ENCODE assay signal across 8 mouse cellular contexts in the genomic region with DNA sequence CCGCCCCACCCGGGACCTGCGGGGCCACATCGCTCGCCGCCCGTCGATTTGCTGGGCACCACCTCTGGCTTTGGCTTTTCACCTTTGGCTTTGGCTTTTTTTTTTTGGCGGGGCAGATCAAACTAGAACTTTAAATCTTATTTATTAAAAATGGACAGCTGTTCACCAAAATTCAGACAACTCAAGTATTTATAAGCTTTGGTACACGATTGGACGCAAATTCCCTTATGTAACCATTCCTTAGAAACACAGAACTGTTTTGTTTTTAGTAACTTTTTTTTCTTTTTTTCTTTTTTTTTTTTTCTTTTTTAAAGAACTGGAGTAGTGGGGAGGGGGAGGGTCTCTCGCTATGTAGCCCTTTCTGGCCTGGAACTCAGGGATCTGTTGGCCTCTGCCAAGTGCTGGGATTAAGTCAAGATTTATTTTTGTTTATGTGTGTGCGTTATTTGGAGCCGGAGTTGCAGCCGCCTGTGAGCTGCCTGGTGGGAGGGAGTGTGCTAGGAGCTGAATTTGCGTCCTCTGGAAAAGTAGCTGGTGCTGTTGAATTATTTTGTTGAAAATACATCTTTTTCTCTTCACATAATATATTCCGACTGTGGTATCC. TPM values are rescaled to one million over a fixed set of nuclear protein-coding genes. Genes with fewer than 3 reads are reported as not detected.
DNase-seq lines count a peak whose midpoint lies in the region; ATAC-seq and TF ChIP-seq lines count a peak whose summit lies in the region.

No protein-coding gene starts in this region.

- peak overlapping the region; percentile 94 for H3K4me3 ChIP-seq in layer of hippocampus, adult 2 months
- H3K4me3 ChIP-seq in brown adipose tissue, adult 24 weeks (ENCODE audit: insufficient read depth, low read depth, low read length) = peak overlapping the region; percentile 99
- peak overlapping the region; percentile 70 for H3K4me3 ChIP-seq in kidney, embryonic 16.5 days (ENCODE audit: low read length)
- H3K4me3 ChIP-seq in midbrain, postnatal 0 days (ENCODE audit: low read depth, low read length) = peak overlapping the region; percentile 86

- ATAC-seq in kidney, embryonic 16.5 days (ENCODE audit: low FRiP score, low TSS enrichment) = no peak
- ATAC-seq in midbrain, postnatal 0 days (ENCODE audit: low FRiP score) = no peak

- H3K9me3 ChIP-seq in kidney, embryonic 16.5 days (ENCODE audit: low read length) = no peaks in the 10 kb centered on the region
- H3K9me3 ChIP-seq in midbrain, postnatal 0 days (ENCODE audit: low read length) = no peaks in the 10 kb centered on the region

- no peaks in the 10 kb centered on the region for H3K4me1 ChIP-seq in brown adipose tissue, adult 24 weeks (ENCODE audit: control insufficient read depth, insufficient read depth, insufficient read length, low read length)
- peaks cover 7% of the 10 kb centered on the region; the same call in 1 of the 2 replicates for H3K4me1 ChIP-seq in kidney, embryonic 16.5 days (ENCODE audit: insufficient read depth, low read length)
- H3K4me1 ChIP-seq in midbrain, postnatal 0 days (ENCODE audit: insufficient read depth, low read length) = 0 out of 2 replicates have a peak, but pooled peaks cover 4% of the 10 kb centered on the region

- H3K27me3 ChIP-seq in kidney, embryonic 16.5 days (ENCODE audit: insufficient read depth, low read length) = no peaks in the 10 kb centered on the region
- no peaks in the 10 kb centered on the region for H3K27me3 ChIP-seq in midbrain, postnatal 0 days (ENCODE audit: insufficient read depth, low read length)

- no peaks in the 10 kb centered on the region for H3K36me3 ChIP-seq in kidney, embryonic 16.5 days (ENCODE audit: insufficient read depth, low read length)
- no peaks in the 10 kb centered on the region for H3K36me3 ChIP-seq in midbrain, postnatal 0 days (ENCODE audit: insufficient read depth, low read length)

- H3K9ac ChIP-seq in kidney, embryonic 16.5 days (replicated peaks; ENCODE audit: low read length) = peak overlapping the region; percentile 67
- H3K9ac ChIP-seq in midbrain, postnatal 0 days (replicated peaks; ENCODE audit: low read length, poor library complexity, severe bottlenecking) = peak overlapping the region; percentile 70

- TF ChIP-seq CTCF in layer of hippocampus, adult 2 months (conservative IDR thresholded peaks at IDR 0.05) = no peak
- TF ChIP-seq CTCF in midbrain, postnatal 0 days (IDR thresholded peaks at IDR 0.05) = no peak

- DNase-seq in layer of hippocampus, adult 2 months (ENCODE audit: low spot score in 2 of 2) = no peak
- no peak for DNase-seq in layer of hippocampus, adult 9-11 months
- DNase-seq in gastrocnemius, postnatal 14 days = peak; percentile 9
- peak; percentile 3 for DNase-seq in midbrain, postnatal 0 days (ENCODE audit: low spot score)
- DNase-seq in frontal cortex, postnatal 14 days (ENCODE audit: low spot score in 2 of 2) = no peak
- no peak for DNase-seq in Muller cell, postnatal 12 days (ENCODE audit: inconsistent ontology term)

- H3K27ac ChIP-seq in layer of hippocampus, adult 2 months = peak overlapping the region; percentile 91
- no peak overlapping the region for H3K27ac ChIP-seq in brown adipose tissue, adult 24 weeks (replicated peaks; ENCODE audit: low read depth, low read length)
- peak overlapping the region; percentile 78 for H3K27ac ChIP-seq in kidney, embryonic 16.5 days (ENCODE audit: low read length)
- H3K27ac ChIP-seq in midbrain, postnatal 0 days (ENCODE audit: low read depth, low read length) = peak overlapping the region; percentile 57; the same call in 1 of the 2 replicates

- H3K4me2 ChIP-seq in kidney, embryonic 16.5 days (replicated peaks; ENCODE audit: low read depth, low read length) = peak overlapping the region; percentile 60
- H3K4me2 ChIP-seq in midbrain, postnatal 0 days (ENCODE audit: low read depth, low read length, poor library complexity, severe bottlenecking) = peak overlapping the region; percentile 61

- WGBS in kidney, embryonic 16.5 days = 4% methylated on average over 17 of the region's 17 CpGs
- 5% methylated on average over 17 of the region's 17 CpGs for WGBS in midbrain, postnatal 0 days

- intact Hi-C loops in gastrocnemius, postnatal 14 days (cut with DNase I; ENCODE audit: low total_unique reads) = loop anchor here (10.0 kb wide), 1 partner anchor 69 kb away; no protein-coding TSS in a partner anchor

RNA-seq across cellular contexts. Expression of gene Exd2, which starts 0.9 kb away (rescaled TPM):
- total RNA-seq in layer of hippocampus, adult 2 months (2021) = 100 to 1,000 TPM; 105 to 122 TPM
- polyA plus RNA-seq in brown adipose tissue, adult 24 weeks (2012; ENCODE audit: insufficient read depth, insufficient read length, missing spikeins) = 8.7 and 11.4 TPM in 2 replicates
- 10 to 100 TPM; 21.4 to 27.0 TPM for total RNA-seq in gastrocnemius, postnatal 14 days (2021)
- 31.2 and 34.8 TPM in 2 replicates for polyA plus RNA-seq in kidney, embryonic 16.5 days (2015; fragmentation: Nextera tagmentation; extraction: Ambion mirVana)
- 40.0 and 43.1 TPM in 2 replicates for total RNA-seq in midbrain, postnatal 0 days (2014; rRNA removed)
- 31.5 and 32.7 TPM in 2 replicates for polyA plus RNA-seq in midbrain, postnatal 0 days (2015; fragmentation: Nextera tagmentation; extraction: Ambion mirVana)

RNA-seq across cellular contexts. Expression of gene Dcaf5, which starts 27.4 kb away (rescaled TPM):
- total RNA-seq in layer of hippocampus, adult 2 months (2021) = 10 to 100 TPM; 74.7 to 75.4 TPM
- 7.7 and 15.5 TPM in 2 replicates for polyA plus RNA-seq in brown adipose tissue, adult 24 weeks (2012; ENCODE audit: insufficient read depth, insufficient read length, missing spikeins)
- 10 to 100 TPM; 26.0 to 27.2 TPM for total RNA-seq in gastrocnemius, postnatal 14 days (2021)
- 12.7 and 13.1 TPM in 2 replicates for polyA plus RNA-seq in kidney, embryonic 16.5 days (2015; fragmentation: Nextera tagmentation; extraction: Ambion mirVana)
- total RNA-seq in midbrain, postnatal 0 days (2014; rRNA removed) = 71.6 and 97.6 TPM in 2 replicates
- polyA plus RNA-seq in midbrain, postnatal 0 days (2015; fragmentation: Nextera tagmentation; extraction: Ambion mirVana) = 17.6 and 19.4 TPM in 2 replicates

RNA-seq across cellular contexts. Expression of gene Galnt16, which starts 54.3 kb away (rescaled TPM):
- total RNA-seq in layer of hippocampus, adult 2 months (2021) = 100 to 1,000 TPM; 166 to 181 TPM
- polyA plus RNA-seq in brown adipose tissue, adult 24 weeks (2012; ENCODE audit: insufficient read depth, insufficient read length, missing spikeins) = 3.1 and 4.1 TPM in 2 replicates
- total RNA-seq in gastrocnemius, postnatal 14 days (2021) = 10 to 100 TPM in 1 of 2 experiments, 1 to 10 TPM in 1; 8.9 to 11.1 TPM
- polyA plus RNA-seq in kidney, embryonic 16.5 days (2015; fragmentation: Nextera tagmentation; extraction: Ambion mirVana) = 8.3 and 9.0 TPM in 2 replicates
- 83.0 and 83.5 TPM in 2 replicates for total RNA-seq in midbrain, postnatal 0 days (2014; rRNA removed)
- 41.1 and 41.6 TPM in 2 replicates for polyA plus RNA-seq in midbrain, postnatal 0 days (2015; fragmentation: Nextera tagmentation; extraction: Ambion mirVana)

Comparison
In these comparisons a context has a peak if more than half of its experiments do, and no peak if none do; other contexts are left out.
1. DNase-seq: peak in gastrocnemius, postnatal 14 days (single experiment) and midbrain, postnatal 0 days (single experiment); none in layer of hippocampus, adult 2 months (0 of 2), layer of hippocampus, adult 9-11 months (single experiment), frontal cortex, postnatal 14 days (0 of 2) and Muller cell, postnatal 12 days (single experiment).
2. Peak in every context shown above with its lines, with median percentiles within 50 percentile points of each other: H3K4me3 ChIP-seq.